Comparison of ENCODE assay signal across 13 mouse cellular contexts in the genomic region with DNA sequence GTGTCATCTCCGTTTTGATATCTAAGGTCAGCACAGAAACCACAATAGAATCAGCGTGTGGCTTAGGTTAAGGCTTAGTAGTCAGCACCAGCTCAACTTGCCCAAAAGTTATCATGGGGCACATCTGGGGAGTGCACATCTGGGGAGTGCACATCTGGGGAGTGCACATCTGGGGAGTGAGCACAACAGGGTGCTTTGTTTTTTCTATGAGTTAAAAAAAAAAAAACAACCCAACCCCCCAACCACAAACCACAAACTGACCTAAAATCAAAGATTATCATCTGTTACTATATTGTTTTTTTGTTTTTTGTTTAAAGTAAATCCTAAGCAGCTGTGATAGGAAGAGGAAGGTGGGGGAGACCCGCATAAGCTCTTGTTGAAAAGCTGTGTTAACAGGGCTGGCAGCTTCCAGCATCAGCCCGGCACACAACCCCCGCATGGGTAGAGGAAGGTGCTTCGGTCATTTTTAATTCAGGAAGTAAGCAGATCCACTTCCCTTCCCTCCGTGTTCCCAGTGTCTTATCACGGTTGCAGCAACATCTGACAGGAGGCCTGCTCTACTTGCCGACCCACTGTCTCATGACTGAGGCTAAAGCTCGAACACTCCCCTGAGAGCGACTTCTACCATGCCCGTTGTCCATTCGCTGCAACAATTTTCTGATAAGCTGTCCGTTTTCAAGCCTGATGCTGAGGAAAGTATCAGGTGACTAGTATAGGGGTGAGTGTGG. TPM values are rescaled to one million over a fixed set of nuclear protein-coding genes. Genes with fewer than 3 reads are reported as not detected.
DNase-seq lines count a peak whose midpoint lies in the region; ATAC-seq and TF ChIP-seq lines count a peak whose summit lies in the region.
"Had no signal": no experiment of that assay in that cellular context is flagged by ENCODE, and none has a peak within 500 bp of the region (broad histone marks: within the 10 kb centered on the region; RNA-seq: fewer than 3 reads in every experiment).

No protein-coding gene starts in this region.

- H3K9me3 ChIP-seq in heart, embryonic 13.5 days = no peaks in the 10 kb centered on the region
- no peaks in the 10 kb centered on the region for H3K9me3 ChIP-seq in heart, embryonic 11.5 days (replicated peaks; ENCODE audit: control insufficient read depth, low read length)
- H3K9me3 ChIP-seq in G1E (replicated peaks) = no peaks in the 10 kb centered on the region
- no peaks in the 10 kb centered on the region for H3K9me3 ChIP-seq in intestine, embryonic 15.5 days
- H3K9me3 ChIP-seq: hindbrain, embryonic 15.5 days had no signal

- no peak for ATAC-seq in heart, embryonic 13.5 days (ENCODE audit: extremely low read depth, insufficient number of reproducible peaks, low FRiP score, low TSS enrichment)
- ATAC-seq in heart, embryonic 11.5 days (replicated peaks; ENCODE audit: insufficient number of reproducible peaks, low FRiP score, low TSS enrichment) = no peak
- peak; percentile 89 for ATAC-seq in G1E (ENCODE audit: extremely low read depth, insufficient number of reproducible peaks, low FRiP score, poor library complexity, severe bottlenecking)
- ATAC-seq in intestine, embryonic 15.5 days = peak; percentile 46; the same call in 1 of the 2 replicates
- ATAC-seq in monocyte, adult 5-6 weeks (replicated peaks; ENCODE audit: insufficient number of reproducible peaks, low FRiP score, low TSS enrichment, poor library complexity, severe bottlenecking) = 0 out of 2 replicates have a peak, but pooled peaks have one; percentile 32

- H3K27ac ChIP-seq in heart, embryonic 13.5 days (replicated peaks) = peak overlapping the region; percentile 13; the same call in 1 of the 2 replicates
- no peak overlapping the region for H3K27ac ChIP-seq in heart, embryonic 11.5 days (ENCODE audit: low read depth, low read length)
- H3K27ac ChIP-seq in intestine, embryonic 15.5 days = no peak overlapping the region
- H3K27ac ChIP-seq in kidney, adult 2 months (ENCODE audit: insufficient read depth, low read depth, low read length) = no peak overlapping the region
- H3K27ac ChIP-seq: hindbrain, embryonic 15.5 days had no signal

- no peak for TF ChIP-seq CTCF in G1E (IDR thresholded peaks at IDR 0.05; ENCODE audit: low read depth, low read length)
- no peak for TF ChIP-seq CTCF in kidney, adult 2 months (conservative IDR thresholded peaks at IDR 0.05; ENCODE audit: insufficient read depth, insufficient read length, low read depth, low read length)

- H3K9ac ChIP-seq in heart, embryonic 13.5 days = no peak overlapping the region
- H3K9ac ChIP-seq in heart, embryonic 11.5 days (ENCODE audit: low read depth, low read length) = no peak overlapping the region
- no peak overlapping the region for H3K9ac ChIP-seq in intestine, embryonic 15.5 days
- H3K9ac ChIP-seq: hindbrain, embryonic 15.5 days had no signal

- no peak overlapping the region for H3K4me2 ChIP-seq in heart, embryonic 13.5 days
- H3K4me2 ChIP-seq in heart, embryonic 11.5 days = no peak overlapping the region
- H3K4me2 ChIP-seq in intestine, embryonic 15.5 days (replicated peaks) = no peak overlapping the region
- H3K4me2 ChIP-seq: hindbrain, embryonic 15.5 days had no signal

- no peak for TF ChIP-seq POLR2A in kidney, adult 2 months (IDR thresholded peaks at IDR 0.05; ENCODE audit: low read depth, low read length)

- peaks cover 19% of the 10 kb centered on the region; the same call in 1 of the 2 replicates for H3K36me3 ChIP-seq in heart, embryonic 13.5 days
- no peaks in the 10 kb centered on the region for H3K36me3 ChIP-seq in heart, embryonic 11.5 days (ENCODE audit: control insufficient read depth, insufficient read depth, low read length)
- peaks cover 77% of the 10 kb centered on the region for H3K36me3 ChIP-seq in G1E (replicated peaks)
- no peaks in the 10 kb centered on the region for H3K36me3 ChIP-seq in intestine, embryonic 15.5 days
- H3K36me3 ChIP-seq in kidney, adult 2 months (ENCODE audit: control insufficient read depth, insufficient read depth, low read length) = 0 out of 2 replicates have a peak, but pooled peaks cover 3% of the 10 kb centered on the region
- H3K36me3 ChIP-seq: hindbrain, embryonic 15.5 days had no signal

- H3K4me1 ChIP-seq in heart, embryonic 13.5 days = peaks cover 43% of the 10 kb centered on the region
- peaks cover 23% of the 10 kb centered on the region for H3K4me1 ChIP-seq in heart, embryonic 11.5 days (ENCODE audit: control insufficient read depth, insufficient read depth, low read length)
- peaks cover 48% of the 10 kb centered on the region for H3K4me1 ChIP-seq in G1E (ENCODE audit: insufficient read depth, low read depth, low read length)
- H3K4me1 ChIP-seq in intestine, embryonic 15.5 days (replicated peaks) = 0 out of 2 replicates have a peak, but pooled peaks cover 3% of the 10 kb centered on the region
- no peaks in the 10 kb centered on the region for H3K4me1 ChIP-seq in kidney, adult 2 months (ENCODE audit: control insufficient read depth, insufficient read depth, low read length)
- H3K4me1 ChIP-seq: hindbrain, embryonic 15.5 days had no signal

- DNase-seq in G1E (ENCODE audit: low spot score) = peak; percentile 39
- DNase-seq in kidney, adult 2 months = no peak
- no peak for DNase-seq in right cerebral cortex, postnatal 36 days (ENCODE audit: low spot score in 2 of 2)
- DNase-seq in B cell, adult 2 months = no peak
- DNase-seq: cerebellum, postnatal 25 days; kidney, postnatal 10 days; lung, postnatal 10 days; right cerebral cortex, postnatal 25 days had no signal

- no peak overlapping the region for H3K4me3 ChIP-seq in heart, embryonic 13.5 days
- H3K4me3 ChIP-seq in heart, embryonic 11.5 days (ENCODE audit: low read depth, low read length) = no peak overlapping the region
- H3K4me3 ChIP-seq in G1E (ENCODE audit: low read depth, low read length) = peak overlapping the region; percentile 52; the same call in 1 of the 2 replicates
- no peak overlapping the region for H3K4me3 ChIP-seq in intestine, embryonic 15.5 days (replicated peaks)
- no peak overlapping the region for H3K4me3 ChIP-seq in kidney, adult 2 months (ENCODE audit: insufficient read depth, low read depth, low read length)
- H3K4me3 ChIP-seq: hindbrain, embryonic 15.5 days had no signal

- 35% methylated on average over 14 of the region's 14 CpGs for WGBS in heart, embryonic 13.5 days
- 42% methylated on average over 14 of the region's 14 CpGs for WGBS in heart, embryonic 11.5 days (ENCODE audit: insufficient replicate concordance)
- 75% methylated on average over 14 of the region's 14 CpGs for WGBS in intestine, embryonic 15.5 days
- WGBS in kidney, adult 2 months = 78% methylated on average over 14 of the region's 14 CpGs

- H3K27me3 ChIP-seq in heart, embryonic 13.5 days (replicated peaks) = no peaks in the 10 kb centered on the region
- H3K27me3 ChIP-seq in heart, embryonic 11.5 days (ENCODE audit: control insufficient read depth, insufficient read depth, low read length) = no peaks in the 10 kb centered on the region
- no peaks in the 10 kb centered on the region for H3K27me3 ChIP-seq in G1E (ENCODE audit: insufficient read depth, low read length)
- H3K27me3 ChIP-seq in intestine, embryonic 15.5 days (replicated peaks) = no peaks in the 10 kb centered on the region
- H3K27me3 ChIP-seq in kidney, adult 2 months (replicated peaks; ENCODE audit: control insufficient read depth, insufficient read depth, low read length) = no peaks in the 10 kb centered on the region
- H3K27me3 ChIP-seq: hindbrain, embryonic 15.5 days had no signal

RNA-seq across cellular contexts. Expression of a gene that starts 30.5 kb away (rescaled TPM):
- 2.5 and 2.6 TPM in 2 replicates for polyA plus RNA-seq in heart, embryonic 13.5 days (2015; fragmentation: Nextera tagmentation; extraction: Ambion mirVana)
- polyA plus RNA-seq in heart, embryonic 11.5 days (2014; fragmentation: Nextera tagmentation; extraction: Ambion mirVana) = 3.1 and 3.3 TPM in 2 replicates
- total RNA-seq in G1E (2014; fragmentation: Nextera tagmentation) = 0.83 and 3.8 TPM in 2 replicates
- 0.93 and 1.5 TPM in 2 replicates for total RNA-seq in G1E (2017)
- 0.04 and 0.07 TPM in 2 replicates for polyA plus RNA-seq in G1E (2012)
- 2.8 and 3.4 TPM in 2 replicates for polyA plus RNA-seq in intestine, embryonic 15.5 days (2015; fragmentation: Nextera tagmentation; extraction: Ambion mirVana)
- total RNA-seq in monocyte, adult 5-6 weeks (2017) = 1.4 to 6.5 TPM (median 3.7 TPM) in 3 replicates
- 20.0 and 22.4 TPM in 2 replicates for polyA plus RNA-seq in kidney, adult 2 months (2012; rRNA removed)

Comparison
In these comparisons a context has a peak if more than half of its experiments do, and no peak if none do; other contexts are left out.
1. ATAC-seq: peak in G1E (single experiment), intestine, embryonic 15.5 days (single experiment) and monocyte, adult 5-6 weeks (single experiment); none in heart, embryonic 13.5 days (single experiment) and heart, embryonic 11.5 days (single experiment).